Mouse (Mus musculus): ENCODE data around the gene 9930104L06Rik. TPM values are rescaled to one million over a fixed set of nuclear protein-coding genes. Genes with fewer than 3 reads are reported as not detected.

The 9930104L06Rik gene
- total and polyA plus RNA-seq, 2 experiments from 2014 or later, result 8.9 to 21.7 TPM

- H3K27ac ChIP-seq (ENCODE audit: low read depth, low read length), result no peak overlapping the region
- H3K4me2 ChIP-seq (ENCODE audit: low read depth, low read length, poor library complexity, severe bottlenecking), result no peak overlapping the region
- H3K4me1 ChIP-seq (ENCODE audit: insufficient read depth, low read length), result no peaks in the 10 kb centered on the region
- no peak for TF ChIP-seq CTCF (IDR thresholded peaks at IDR 0.05)
- H3K9me3 ChIP-seq (ENCODE audit: low read length), result no peaks in the 10 kb centered on the region
- WGBS, result 61% methylated on average over 11 of the region's 11 CpGs
- H3K4me3 ChIP-seq (ENCODE audit: low read depth, low read length), result no peak overlapping the region
- H3K9ac ChIP-seq (replicated peaks; ENCODE audit: low read length, poor library complexity, severe bottlenecking), result no peak overlapping the region
- H3K36me3 ChIP-seq (ENCODE audit: insufficient read depth, low read length), result no peaks in the 10 kb centered on the region
- ATAC-seq (ENCODE audit: low FRiP score) (no peak), DNase-seq (ENCODE audit: low spot score) (no peak)
- no peaks in the 10 kb centered on the region for H3K27me3 ChIP-seq (ENCODE audit: insufficient read depth, low read length)
Observed at GRCm38 (mm10) chr4:124962576-124962975, 25.7 kb downstream of the 9930104L06Rik start.

GRCm38 (mm10) chr4:124964912-124965599 is 28.2 kb downstream of the 9930104L06Rik start:
- DNase-seq (ENCODE audit: low spot score) (no peak), ATAC-seq (ENCODE audit: low FRiP score) (no peak)
- H3K9me3 ChIP-seq (ENCODE audit: low read length), result no peaks in the 10 kb centered on the region
- no peaks in the 10 kb centered on the region for H3K27me3 ChIP-seq (ENCODE audit: insufficient read depth, low read length)
- WGBS, result 8% methylated on average over 8 of the region's 8 CpGs
- H3K36me3 ChIP-seq (ENCODE audit: insufficient read depth, low read length), result no peaks in the 10 kb centered on the region
- no peaks in the 10 kb centered on the region for H3K4me1 ChIP-seq (ENCODE audit: insufficient read depth, low read length)
- H3K9ac ChIP-seq (replicated peaks; ENCODE audit: low read length, poor library complexity, severe bottlenecking), result no peak overlapping the region
- no peak overlapping the region for H3K4me3 ChIP-seq (ENCODE audit: low read depth, low read length)
- no peak overlapping the region for H3K4me2 ChIP-seq (ENCODE audit: low read depth, low read length, poor library complexity, severe bottlenecking)
- no peak for TF ChIP-seq CTCF (IDR thresholded peaks at IDR 0.05)
- no peak overlapping the region for H3K27ac ChIP-seq (ENCODE audit: low read depth, low read length)

GRCm38 (mm10) chr4:124968711-124969110 is 31.9 kb downstream of the 9930104L06Rik start:
- no peak for TF ChIP-seq CTCF (IDR thresholded peaks at IDR 0.05)

GRCm38 (mm10) chr4:124969219-124969848 is 32.5 kb downstream of the 9930104L06Rik start:
- peaks cover 7% of the 10 kb centered on the region; the same call in 1 of the 2 replicates for H3K4me1 ChIP-seq (ENCODE audit: insufficient read depth, low read length)

More at GRCm38 (mm10) chr4:124968711-124969110, 31.9 kb downstream of the 9930104L06Rik start:
- 58% methylated on average over 6 of the region's 6 CpGs for WGBS
- Histone ChIP-seq H3K27me3 (ENCODE audit: insufficient read depth, low read length) (no peaks in the 10 kb centered on the region), H3K27ac (ENCODE audit: low read depth, low read length) (no peak overlapping the region), H3K4me2 (ENCODE audit: low read depth, low read length, poor library complexity, severe bottlenecking) (no peak overlapping the region), H3K9me3 (ENCODE audit: low read length) (no peaks in the 10 kb centered on the region), H3K36me3 (ENCODE audit: insufficient read depth, low read length) (no peaks in the 10 kb centered on the region), H3K9ac (replicated peaks; ENCODE audit: low read length, poor library complexity, severe bottlenecking) (no peak overlapping the region), H3K4me1 (ENCODE audit: insufficient read depth, low read length) (peaks cover 7% of the 10 kb centered on the region; the same call in 1 of the 2 replicates), H3K4me3 (ENCODE audit: low read depth, low read length) (no peak overlapping the region)
- no peak for ATAC-seq (ENCODE audit: low FRiP score)
- DNase-seq (ENCODE audit: low spot score), result no peak

GRCm38 (mm10) chr4:124970194-124970593 is 33.3 kb downstream of the 9930104L06Rik start:
- peak overlapping the region; percentile 72 for H3K27ac ChIP-seq (ENCODE audit: low read depth, low read length)
- ATAC-seq (ENCODE audit: low FRiP score), result no peak

More at GRCm38 (mm10) chr4:124969219-124969848, 32.5 kb downstream of the 9930104L06Rik start:
- 66% methylated on average over 7 of the region's 7 CpGs for WGBS
- H3K9ac ChIP-seq (replicated peaks; ENCODE audit: low read length, poor library complexity, severe bottlenecking), result no peak overlapping the region
- ATAC-seq (ENCODE audit: low FRiP score), result no peak
- DNase-seq (ENCODE audit: low spot score), result no peak
- no peak overlapping the region for H3K4me2 ChIP-seq (ENCODE audit: low read depth, low read length, poor library complexity, severe bottlenecking)
- no peaks in the 10 kb centered on the region for H3K27me3 ChIP-seq (ENCODE audit: insufficient read depth, low read length)
- H3K4me3 ChIP-seq (ENCODE audit: low read depth, low read length), result no peak overlapping the region
- TF ChIP-seq CTCF (IDR thresholded peaks at IDR 0.05), result no peak
- no peaks in the 10 kb centered on the region for H3K9me3 ChIP-seq (ENCODE audit: low read length)
- no peaks in the 10 kb centered on the region for H3K36me3 ChIP-seq (ENCODE audit: insufficient read depth, low read length)
- H3K27ac ChIP-seq (ENCODE audit: low read depth, low read length), result no peak overlapping the region

GRCm38 (mm10) chr4:124970677-124971076 is 33.8 kb downstream of the 9930104L06Rik start:
- H3K27ac ChIP-seq (ENCODE audit: low read depth, low read length), result peak overlapping the region; percentile 72
- peaks cover 7% of the 10 kb centered on the region; the same call in 1 of the 2 replicates for H3K4me1 ChIP-seq (ENCODE audit: insufficient read depth, low read length)
- DNase-seq (ENCODE audit: low spot score) (peak; percentile 65), ATAC-seq (ENCODE audit: low FRiP score) (peak; percentile 44; the same call in 1 of the 2 replicates)
- 18% methylated on average over 5 of the region's 5 CpGs for WGBS
- no peaks in the 10 kb centered on the region for H3K36me3 ChIP-seq (ENCODE audit: insufficient read depth, low read length)
- H3K4me2 ChIP-seq (ENCODE audit: low read depth, low read length, poor library complexity, severe bottlenecking), result no peak overlapping the region
- TF ChIP-seq CTCF (IDR thresholded peaks at IDR 0.05), result no peak
- H3K9ac ChIP-seq (replicated peaks; ENCODE audit: low read length, poor library complexity, severe bottlenecking), result no peak overlapping the region; the same call in 1 of the 2 replicates
- no peak overlapping the region for H3K4me3 ChIP-seq (ENCODE audit: low read depth, low read length)
- no peaks in the 10 kb centered on the region for H3K9me3 ChIP-seq (ENCODE audit: low read length)
- H3K27me3 ChIP-seq (ENCODE audit: insufficient read depth, low read length), result no peaks in the 10 kb centered on the region

More at GRCm38 (mm10) chr4:124970194-124970593, 33.3 kb downstream of the 9930104L06Rik start:
- H3K9ac ChIP-seq (replicated peaks; ENCODE audit: low read length, poor library complexity, severe bottlenecking), result no peak overlapping the region
- peaks cover 7% of the 10 kb centered on the region; the same call in 1 of the 2 replicates for H3K4me1 ChIP-seq (ENCODE audit: insufficient read depth, low read length)
- 67% methylated on average over 11 of the region's 11 CpGs for WGBS
- no peak overlapping the region for H3K4me2 ChIP-seq (ENCODE audit: low read depth, low read length, poor library complexity, severe bottlenecking)
- no peaks in the 10 kb centered on the region for H3K27me3 ChIP-seq (ENCODE audit: insufficient read depth, low read length)
- no peak overlapping the region for H3K4me3 ChIP-seq (ENCODE audit: low read depth, low read length)
- TF ChIP-seq CTCF (IDR thresholded peaks at IDR 0.05), result no peak
- H3K9me3 ChIP-seq (ENCODE audit: low read length), result no peaks in the 10 kb centered on the region
- DNase-seq (ENCODE audit: low spot score), result no peak
- no peaks in the 10 kb centered on the region for H3K36me3 ChIP-seq (ENCODE audit: insufficient read depth, low read length)
